Mouse (Mus musculus): ENCODE measurements around the gene Psmc2.

- TF ChIP-seq CTCF (IDR thresholded peaks at IDR 0.05; ENCODE audit: control insufficient read depth, insufficient read depth, low read length): no peak
- peak; percentile 85 for TF ChIP-seq POLR2A (IDR thresholded peaks at IDR 0.05; ENCODE audit: borderline replicate concordance, control insufficient read depth, low read depth, low read length)
These were observed 1.4 kb downstream of the Psmc2 start for GRCm38 (mm10) chr5:21786258-21787185.
